Mouse (Mus musculus) lung, embryonic 14.5 days (tissue): ENCODE data around the gene Gm9803. TPM values are rescaled to one million over a fixed set of nuclear protein-coding genes. Genes with fewer than 3 reads are reported as not detected.

Experiments used
- ATAC-seq: fragments of 200-750 bp; cut with Nextera tagmentation; 2 replicates; pipeline ENCODE4 v1.8.0; 2017; ENCODE audit warnings: mild to moderate bottlenecking, moderate TSS enrichment, moderate library complexity; ENCODE audit not compliant: insufficient read depth
- DNase-seq: peaks from one replicate; pipeline ENCODE4 v3.0.0-alpha.2; 2015
- H3K27ac ChIP-seq: fragments of 300-500 bp; sonication (generic); 2 replicates; pipeline ENCODE4 v1.5.1; 2014; ENCODE audit warnings: low read depth, mild to moderate bottlenecking, moderate library complexity
- H3K27me3 ChIP-seq: fragments of 300-500 bp; sonication (generic); 2 replicates; pipeline ENCODE4 v1.6.1; 2014; ENCODE audit warnings: low read length, control low read depth; ENCODE audit not compliant: insufficient read depth
- H3K36me3 ChIP-seq: fragments of 300-500 bp; sonication (generic); 2 replicates; pipeline ENCODE4 v1.6.1; 2014; ENCODE audit warnings: control low read depth; ENCODE audit not compliant: insufficient read depth
- H3K4me1 ChIP-seq: fragments of 300-500 bp; sonication (generic); 2 replicates; pipeline ENCODE4 v1.6.1; 2014; ENCODE audit warnings: antibody characterized with exemption, control low read depth; ENCODE audit not compliant: insufficient read depth
- H3K4me2 ChIP-seq: fragments of 300-500 bp; sonication (generic); 2 replicates; pipeline ENCODE4 v1.6.1; 2014; ENCODE audit warnings: mild to moderate bottlenecking
- H3K4me3 ChIP-seq: fragments of 300-500 bp; sonication (generic); 2 replicates; pipeline ENCODE4 v1.5.1; 2014; ENCODE audit warnings: low read depth, low read length
- H3K9ac ChIP-seq: fragments of 300-500 bp; sonication (generic); 2 replicates; pipeline ENCODE4 v1.6.1; 2014
- H3K9me3 ChIP-seq: fragments of 300-500 bp; sonication (generic); 2 replicates; pipeline ENCODE4 v1.6.1; 2016; ENCODE audit warnings: low read depth, low read length, control low read depth
- CTCF ChIP-seq: IDR thresholded peaks from 2 replicates; pipeline ENCODE4 v1.5.1; 2016; ENCODE audit warnings: antibody characterized with exemption, low read depth
- WGBS: fragments of 180-500 bp; shearing (Covaris S2); extraction: QIAGEN DNeasy Blood & Tissue Kit; methylation state at CpG from one replicate; pipeline ENCODE4 v1.1.7; 2014; 5-methylcytosine and 5-hydroxymethylcytosine counted together
- polyA plus RNA-seq: library from polyadenylated mRNA; unstranded; fragments of >200 nt; fragmentation: Nextera tagmentation; extraction: Ambion mirVana; gene quantifications from 2 replicates; pipeline ENCODE4 v1.2.1, GENCODE M21; 2014

Gm9803 gene
- polyA plus RNA-seq, 1 experiment from 2014 or later, result 10.5 TPM

- no peak for TF ChIP-seq CTCF
- 91% methylated on average over 7 of the region's 7 CpGs for WGBS
- H3K36me3 ChIP-seq, result peaks cover 14% of the 10 kb centered on the region; the same call in 1 of the 2 replicates
- H3K4me1 ChIP-seq, result 0 out of 2 replicates have a peak, but pooled peaks cover 8% of the 10 kb centered on the region
- H3K9me3 ChIP-seq, result no peaks in the 10 kb centered on the region
- H3K27me3 ChIP-seq, result no peaks in the 10 kb centered on the region
- H3K27ac ChIP-seq, result no peak overlapping the region
- no peak overlapping the region for H3K4me3 ChIP-seq
- no peak overlapping the region for H3K9ac ChIP-seq
- ATAC-seq (no peak), DNase-seq (no peak)
- no peak overlapping the region for H3K4me2 ChIP-seq
Measured at GRCm38 (mm10) chr10:43537652-43538051, 13.8 kb downstream of the Gm9803 start.

DNA sequence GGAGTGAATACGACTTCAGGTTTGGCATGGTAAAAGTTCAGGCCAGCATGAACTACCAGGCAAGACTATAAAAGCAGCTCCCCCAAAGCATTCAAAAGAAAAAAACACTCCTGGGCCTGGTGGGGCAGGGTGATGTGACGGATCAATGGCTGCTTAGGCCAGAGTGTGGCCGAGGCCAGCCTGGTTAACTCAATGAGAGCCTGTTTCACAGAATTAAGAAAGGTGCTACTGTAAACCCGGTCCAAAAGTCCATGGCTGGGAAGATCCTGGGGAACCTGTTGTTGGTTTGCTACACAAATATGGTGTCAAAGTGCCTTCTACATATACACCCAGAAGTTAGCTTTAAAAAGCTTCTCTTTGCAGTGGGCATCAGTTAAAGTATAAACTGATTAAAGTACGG, 14.9 kb downstream of the Gm9803 start:
- no peak for DNase-seq
- Histone ChIP-seq H3K4me3 (no peak overlapping the region), H3K27ac (no peak overlapping the region), H3K36me3 (0 out of 2 replicates have a peak, but pooled peaks cover 9% of the 10 kb centered on the region), H3K9ac (no peak overlapping the region), H3K4me2 (no peak overlapping the region), H3K4me1 (0 out of 2 replicates have a peak, but pooled peaks cover 8% of the 10 kb centered on the region), H3K9me3 (no peaks in the 10 kb centered on the region), H3K27me3 (no peaks in the 10 kb centered on the region)
- WGBS, result 90% methylated on average over 5 of the region's 5 CpGs
- TF ChIP-seq CTCF, result no peak
- no peak for ATAC-seq

GRCm38 (mm10) chr10:43539746-43540310, 15.9 kb downstream of the Gm9803 start:
- Histone ChIP-seq H3K9me3 (no peaks in the 10 kb centered on the region), H3K4me1 (0 out of 2 replicates have a peak, but pooled peaks cover 8% of the 10 kb centered on the region), H3K27ac (no peak overlapping the region), H3K9ac (peak overlapping the region; percentile 87), H3K4me2 (peak overlapping the region; percentile 79), H3K4me3 (peak overlapping the region; percentile 85), H3K36me3 (0 out of 2 replicates have a peak, but pooled peaks cover 9% of the 10 kb centered on the region), H3K27me3 (no peaks in the 10 kb centered on the region)
- ATAC-seq (no peak), DNase-seq (no peak)
- TF ChIP-seq CTCF, result no peak
- 13% methylated on average over 12 of the region's 12 CpGs for WGBS

GRCm38 (mm10) chr10:43540442-43541152, 16.7 kb downstream of the Gm9803 start, which contains the start of gene 1700021F05Rik:
Gene 1700021F05Rik (minus strand): TSS chr10:43540994.
- peak; percentile 99 for ATAC-seq
- H3K9ac ChIP-seq, result peak within 1 kb of the TSS; percentile 87

GRCm38 (mm10) chr10:43541153-43541544, 17.3 kb downstream of the Gm9803 start:
- DNase-seq (no peak), ATAC-seq (peak; percentile 18)
- 0 out of 2 replicates have a peak, but pooled peaks cover 8% of the 10 kb centered on the region for H3K4me1 ChIP-seq
- peak overlapping the region; percentile 47 for H3K4me2 ChIP-seq
- TF ChIP-seq CTCF, result no peak
- H3K27me3 ChIP-seq, result no peaks in the 10 kb centered on the region
- H3K36me3 ChIP-seq, result 0 out of 2 replicates have a peak, but pooled peaks cover 3% of the 10 kb centered on the region
- WGBS, result 37% methylated on average over 8 of the region's 8 CpGs
- 0 out of 2 replicates have a peak overlapping the region, but pooled peaks have one; percentile 87 for H3K9ac ChIP-seq
- no peaks in the 10 kb centered on the region for H3K9me3 ChIP-seq
- H3K27ac ChIP-seq, result no peak overlapping the region
- peak overlapping the region; percentile 85 for H3K4me3 ChIP-seq

More at GRCm38 (mm10) chr10:43540442-43541152, 16.7 kb downstream of the Gm9803 start, which contains the start of gene 1700021F05Rik:
- peak; percentile 98 for DNase-seq
- 0 out of 2 replicates have a peak, but pooled peaks cover 8% of the 10 kb centered on the region for H3K4me1 ChIP-seq
- peak within 1 kb of the TSS; percentile 67 for H3K27ac ChIP-seq
- peak within 1 kb of the TSS; percentile 85 for H3K4me3 ChIP-seq
- H3K36me3 ChIP-seq, result 0 out of 2 replicates have a peak, but pooled peaks cover 8% of the 10 kb centered on the region
- H3K9me3 ChIP-seq, result no peaks in the 10 kb centered on the region
- no peaks in the 10 kb centered on the region for H3K27me3 ChIP-seq
- WGBS, result under 1% methylated on average over 56 of the region's 56 CpGs
- H3K4me2 ChIP-seq, result peak within 1 kb of the TSS; percentile 79
- TF ChIP-seq CTCF, result peak; percentile 90

DNA sequence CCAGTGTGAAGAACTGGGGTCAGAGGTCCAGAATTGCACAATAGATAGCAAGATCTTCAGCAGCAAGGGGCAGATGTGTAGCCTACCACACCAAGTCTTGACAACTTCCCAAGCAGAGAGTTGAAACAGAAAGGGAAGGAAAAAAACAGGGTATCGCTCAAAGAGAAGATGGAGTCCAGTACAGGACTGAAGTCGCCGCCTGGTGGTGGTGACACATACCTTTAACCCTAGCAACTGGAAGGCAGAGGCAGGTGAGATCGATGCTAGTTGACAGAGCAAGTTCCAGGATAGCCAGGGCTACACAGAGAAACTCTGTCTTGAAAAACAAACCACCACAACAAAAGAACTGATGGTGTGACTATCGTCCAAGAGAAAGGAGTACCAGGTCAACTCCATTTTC, 25.5 kb downstream of the Gm9803 start:
- Histone ChIP-seq H3K4me3 (no peak overlapping the region), H3K9me3 (no peaks in the 10 kb centered on the region), H3K36me3 (no peaks in the 10 kb centered on the region), H3K9ac (no peak overlapping the region), H3K4me1 (no peaks in the 10 kb centered on the region), H3K27ac (no peak overlapping the region), H3K4me2 (no peak overlapping the region), H3K27me3 (no peaks in the 10 kb centered on the region)
- WGBS, result 60% methylated on average over 5 of the region's 5 CpGs
- peak; percentile 43; the same call in 1 of the 2 replicates for TF ChIP-seq CTCF
- ATAC-seq (no peak), DNase-seq (peak; percentile 15)

GRCm38 (mm10) chr10:43550923-43551322, 27.0 kb downstream of the Gm9803 start:
- Histone ChIP-seq H3K27me3 (no peaks in the 10 kb centered on the region), H3K36me3 (no peaks in the 10 kb centered on the region), H3K4me1 (no peaks in the 10 kb centered on the region), H3K4me3 (no peak overlapping the region), H3K9ac (no peak overlapping the region), H3K9me3 (no peaks in the 10 kb centered on the region), H3K4me2 (no peak overlapping the region), H3K27ac (no peak overlapping the region)
- TF ChIP-seq CTCF, result no peak
- DNase-seq (no peak), ATAC-seq (no peak)
- WGBS, result 33% methylated on average over 3 of the region's 3 CpGs
